1 mouse cellular context compared by ENCODE assay signal in genomic region chr14:54223315-54224063, GRCm38 (mm10).
TF ChIP-seq lines count a peak whose summit lies in the region.

No protein-coding gene starts in this region.

TF ChIP-seq in CH12.LX, 34 proteins besides CTCF, POLR2A, EP300 and RAD21 (continued from another document):
- no peak for TF ChIP-seq JUN (IDR thresholded peaks at IDR 0.05; ENCODE audit: insufficient read depth, low read depth, low read length)
